Mouse (Mus musculus): ENCODE data around the gene Ranbp3. TPM values are rescaled to one million over a fixed set of nuclear protein-coding genes. Genes with fewer than 3 reads are reported as not detected.

Ranbp3 gene
- polyA plus RNA-seq, 1 experiment from 2014 or later, result 96.6 TPM

GRCm38 (mm10) chr17:56682880-56683279, 9.8 kb downstream of the Ranbp3 start:
- no peak for ATAC-seq (ENCODE audit: borderline replicate concordance, extremely low read depth, low FRiP score, low TSS enrichment)
- WGBS, result 33% methylated on average over 3 of the region's 3 CpGs
- H3K27me3 ChIP-seq, result no peaks in the 10 kb centered on the region
- peaks cover 52% of the 10 kb centered on the region for H3K36me3 ChIP-seq
- no peak overlapping the region for H3K27ac ChIP-seq
- no peak overlapping the region for H3K4me2 ChIP-seq
- H3K9ac ChIP-seq, result no peak overlapping the region
- H3K4me1 ChIP-seq, result no peaks in the 10 kb centered on the region
- H3K9me3 ChIP-seq, result no peaks in the 10 kb centered on the region
- H3K4me3 ChIP-seq, result no peak overlapping the region

GRCm38 (mm10) chr17:56683546-56684140, 10.5 kb downstream of the Ranbp3 start:
- ATAC-seq (ENCODE audit: borderline replicate concordance, extremely low read depth, low FRiP score, low TSS enrichment), result no peak
- H3K4me1 ChIP-seq, result no peaks in the 10 kb centered on the region
- no peaks in the 10 kb centered on the region for H3K27me3 ChIP-seq
- no peak overlapping the region for H3K4me2 ChIP-seq
- no peak overlapping the region for H3K9ac ChIP-seq
- H3K9me3 ChIP-seq, result no peaks in the 10 kb centered on the region
- peaks cover 60% of the 10 kb centered on the region for H3K36me3 ChIP-seq
- 80% methylated on average over 5 of the region's 5 CpGs for WGBS
- no peak overlapping the region for H3K27ac ChIP-seq
- no peak overlapping the region for H3K4me3 ChIP-seq

DNA sequence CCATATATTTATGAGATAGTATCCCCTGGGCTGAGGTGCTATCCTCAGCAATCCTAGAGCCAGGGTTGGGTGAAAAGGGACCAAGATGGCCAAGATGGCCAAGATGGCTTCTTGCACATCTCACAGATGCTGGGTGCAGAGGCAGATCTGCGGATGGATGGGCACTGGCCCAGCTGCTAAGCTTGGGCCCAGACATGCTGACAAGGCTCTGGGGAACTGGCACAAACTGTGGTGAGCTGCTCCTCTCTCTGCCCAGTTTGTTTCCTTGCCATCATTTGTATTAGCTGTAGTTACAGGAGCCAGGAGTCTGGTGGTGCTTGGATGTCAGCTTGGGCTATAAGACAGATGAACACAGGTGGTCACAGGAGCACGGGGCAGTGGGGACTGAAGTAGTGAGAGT, 11.6 kb downstream of the Ranbp3 start:
- H3K4me3 ChIP-seq, result no peak overlapping the region
- WGBS, result 76% methylated on average over 2 of the region's 2 CpGs
- no peak overlapping the region for H3K9ac ChIP-seq

DNA sequence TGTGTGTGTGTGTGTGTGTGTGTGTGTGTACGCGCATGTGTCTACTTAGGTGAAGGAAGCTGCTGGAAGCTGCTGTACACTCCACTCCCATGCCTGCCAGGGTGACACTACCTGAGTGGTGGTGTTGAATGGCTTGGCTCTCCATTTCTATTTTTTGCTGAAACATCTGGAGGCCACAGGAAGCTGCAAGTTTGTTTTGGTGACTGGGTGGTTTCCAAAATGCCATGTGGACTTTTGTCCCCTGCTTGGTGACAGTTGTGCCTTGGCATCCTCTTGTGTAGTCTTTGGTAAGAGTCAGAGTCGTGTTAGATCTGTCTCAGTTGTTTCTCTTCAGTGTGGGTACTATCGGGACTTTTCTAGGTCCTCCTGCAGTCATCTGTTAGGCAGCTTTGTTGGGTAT, 13.7 kb downstream of the Ranbp3 start:
- Histone ChIP-seq H3K9ac (no peak overlapping the region), H3K4me2 (no peak overlapping the region), H3K4me3 (no peak overlapping the region), H3K36me3 (peaks cover 75% of the 10 kb centered on the region), H3K27me3 (no peaks in the 10 kb centered on the region), H3K9me3 (no peaks in the 10 kb centered on the region), H3K4me1 (no peaks in the 10 kb centered on the region), H3K27ac (no peak overlapping the region)
- no peak for ATAC-seq (ENCODE audit: borderline replicate concordance, extremely low read depth, low FRiP score, low TSS enrichment)
- 85% methylated on average over 3 of the region's 4 CpGs for WGBS

More for the DNA sequence above, 11.6 kb downstream of the Ranbp3 start:
- H3K36me3 ChIP-seq, result peaks cover 69% of the 10 kb centered on the region
- ATAC-seq (ENCODE audit: borderline replicate concordance, extremely low read depth, low FRiP score, low TSS enrichment), result no peak
- no peaks in the 10 kb centered on the region for H3K4me1 ChIP-seq
- H3K27ac ChIP-seq, result no peak overlapping the region
- no peak overlapping the region for H3K4me2 ChIP-seq
- H3K9me3 ChIP-seq, result no peaks in the 10 kb centered on the region
- no peaks in the 10 kb centered on the region for H3K27me3 ChIP-seq

DNA sequence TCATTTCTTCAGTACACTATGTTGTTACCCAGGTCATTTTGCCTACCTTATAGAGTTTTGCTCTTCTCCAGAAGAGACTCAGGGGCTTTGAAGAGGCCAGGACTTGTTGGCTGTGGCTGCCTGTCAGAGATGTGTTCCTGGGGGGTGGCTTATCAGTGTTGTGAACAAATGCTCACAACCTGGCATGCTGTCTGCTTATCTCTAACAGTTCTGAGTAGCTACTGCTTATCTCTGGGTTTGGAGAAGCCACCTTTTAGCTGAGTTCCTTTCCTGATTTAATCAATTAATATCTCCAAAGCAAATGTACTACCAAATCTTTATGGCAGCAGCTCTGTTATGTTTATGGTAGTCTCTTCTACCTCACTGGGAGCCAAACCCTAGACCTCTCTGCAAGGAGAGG, 15.0 kb downstream of the Ranbp3 start:
- no peak overlapping the region for H3K4me3 ChIP-seq
- H3K36me3 ChIP-seq, result peaks cover 74% of the 10 kb centered on the region
- no peak overlapping the region for H3K27ac ChIP-seq
- H3K4me1 ChIP-seq, result no peaks in the 10 kb centered on the region
- no peak for ATAC-seq (ENCODE audit: borderline replicate concordance, extremely low read depth, low FRiP score, low TSS enrichment)
- no peaks in the 10 kb centered on the region for H3K27me3 ChIP-seq
- H3K9ac ChIP-seq, result no peak overlapping the region
- no peaks in the 10 kb centered on the region for H3K9me3 ChIP-seq
- H3K4me2 ChIP-seq, result no peak overlapping the region

- Histone ChIP-seq H3K9me3 (no peaks in the 10 kb centered on the region), H3K27ac (no peak overlapping the region), H3K4me2 (no peak overlapping the region), H3K4me3 (no peak overlapping the region), H3K27me3 (no peaks in the 10 kb centered on the region), H3K9ac (no peak overlapping the region), H3K4me1 (peaks cover 3% of the 10 kb centered on the region), H3K36me3 (peaks cover 73% of the 10 kb centered on the region)
- ATAC-seq (ENCODE audit: borderline replicate concordance, extremely low read depth, low FRiP score, low TSS enrichment), result no peak
- 83% methylated on average over 2 of the region's 2 CpGs for WGBS
These were observed 15.6 kb downstream of the Ranbp3 start for GRCm38 (mm10) chr17:56688689-56689088.

DNA sequence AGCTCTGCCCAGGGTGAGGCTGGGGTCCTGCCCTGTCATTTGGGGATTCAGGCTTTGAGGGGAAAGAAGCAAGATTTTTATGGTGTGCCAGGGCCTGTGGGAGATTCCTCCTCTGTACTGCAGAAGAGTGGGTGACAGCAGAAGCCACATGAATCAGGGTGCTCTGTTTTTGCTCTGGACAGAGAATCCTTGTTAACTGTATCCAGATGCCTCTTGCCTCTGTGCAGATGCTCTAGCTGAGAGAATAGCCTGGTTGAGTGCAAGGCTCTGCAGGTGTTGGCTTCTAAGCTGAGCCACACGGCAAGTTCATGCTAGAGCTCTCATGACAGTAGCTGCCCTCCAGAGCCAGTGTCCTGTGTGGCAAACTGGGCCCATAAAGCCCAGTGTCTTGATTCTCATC, 20.3 kb downstream of the Ranbp3 start:
- H3K4me2 ChIP-seq, result no peak overlapping the region
- H3K27ac ChIP-seq, result peak overlapping the region; percentile 24; the same call in 1 of the 2 replicates
- H3K4me3 ChIP-seq, result no peak overlapping the region
- ATAC-seq (ENCODE audit: borderline replicate concordance, extremely low read depth, low FRiP score, low TSS enrichment), result no peak
- peaks cover 72% of the 10 kb centered on the region for H3K36me3 ChIP-seq
- H3K27me3 ChIP-seq, result no peaks in the 10 kb centered on the region
- H3K9ac ChIP-seq, result no peak overlapping the region
- WGBS, result 57% methylated on average over 1 of the region's 1 CpGs
- H3K9me3 ChIP-seq, result no peaks in the 10 kb centered on the region
- peaks cover 5% of the 10 kb centered on the region for H3K4me1 ChIP-seq

DNA sequence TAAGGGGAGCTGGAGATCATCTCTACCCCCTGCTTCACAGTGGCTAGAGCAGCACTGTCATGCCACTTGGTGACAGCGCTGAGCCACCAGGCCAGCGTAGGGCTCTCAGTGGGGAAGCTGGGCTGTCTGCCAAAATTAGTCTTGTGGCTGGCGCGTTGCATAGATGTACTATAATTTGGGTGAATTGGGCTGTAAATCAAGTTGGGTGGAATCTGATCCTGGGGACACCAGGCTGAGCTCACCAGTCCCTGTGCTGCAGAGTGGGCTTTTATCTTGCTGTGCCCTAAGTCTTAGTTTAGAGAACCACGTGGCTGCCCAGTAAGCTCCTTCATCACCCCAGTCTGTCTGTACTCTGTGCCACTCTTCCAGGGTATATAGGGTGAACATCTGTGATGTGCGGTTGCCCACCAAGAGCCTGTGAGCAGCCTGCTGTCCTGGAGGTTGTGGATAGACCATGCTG, 20.8 kb downstream of the Ranbp3 start:
- H3K27me3 ChIP-seq, result no peaks in the 10 kb centered on the region
- H3K4me2 ChIP-seq, result no peak overlapping the region
- WGBS, result 43% methylated on average over 6 of the region's 6 CpGs
- H3K9ac ChIP-seq, result no peak overlapping the region
- H3K4me1 ChIP-seq, result peaks cover 5% of the 10 kb centered on the region
- peaks cover 73% of the 10 kb centered on the region for H3K36me3 ChIP-seq
- peak overlapping the region; percentile 24; the same call in 1 of the 2 replicates for H3K27ac ChIP-seq
- no peak overlapping the region for H3K4me3 ChIP-seq
- H3K9me3 ChIP-seq, result no peaks in the 10 kb centered on the region
- ATAC-seq (ENCODE audit: borderline replicate concordance, extremely low read depth, low FRiP score, low TSS enrichment), result 0 out of 2 replicates have a peak, but pooled peaks have one; percentile 48

- WGBS, result 54% methylated on average over 2 of the region's 2 CpGs
- ATAC-seq (ENCODE audit: borderline replicate concordance, extremely low read depth, low FRiP score, low TSS enrichment), result no peak
These were observed 27.4 kb downstream of the Ranbp3 start for GRCm38 (mm10) chr17:56700451-56700850.

DNA sequence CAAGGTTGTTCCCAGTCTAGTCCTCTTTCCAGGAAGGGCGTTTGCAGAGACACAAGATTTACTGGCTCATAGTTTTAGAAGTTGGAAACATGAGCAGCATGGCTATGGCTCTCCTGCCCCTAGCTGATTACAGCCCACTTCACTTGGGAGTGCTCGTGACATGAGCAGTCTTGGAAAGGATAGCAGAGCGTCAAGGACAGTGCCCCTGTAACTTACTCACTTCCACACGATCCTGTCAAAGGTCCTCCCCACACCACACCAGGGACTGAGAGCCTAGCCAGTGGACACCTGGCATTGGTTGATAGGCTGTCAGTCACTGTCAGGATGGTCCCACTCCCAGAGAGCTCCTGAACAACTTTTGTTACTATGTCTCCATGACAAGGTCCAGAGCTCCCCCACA, 29.9 kb downstream of the Ranbp3 start:
- ATAC-seq (ENCODE audit: borderline replicate concordance, extremely low read depth, low FRiP score, low TSS enrichment), result no peak
- no peaks in the 10 kb centered on the region for H3K27me3 ChIP-seq

More at GRCm38 (mm10) chr17:56700451-56700850, 27.4 kb downstream of the Ranbp3 start:
- H3K4me1 ChIP-seq, result no peaks in the 10 kb centered on the region
- no peak overlapping the region for H3K9ac ChIP-seq
- H3K27me3 ChIP-seq, result no peaks in the 10 kb centered on the region
- no peak overlapping the region for H3K4me2 ChIP-seq
- no peak overlapping the region for H3K4me3 ChIP-seq
- H3K9me3 ChIP-seq, result no peaks in the 10 kb centered on the region
- H3K27ac ChIP-seq, result no peak overlapping the region
- peaks cover 87% of the 10 kb centered on the region for H3K36me3 ChIP-seq

GRCm38 (mm10) chr17:56706515-56706914, 33.4 kb downstream of the Ranbp3 start:
- ATAC-seq (ENCODE audit: borderline replicate concordance, extremely low read depth, low FRiP score, low TSS enrichment), result no peak
- Histone ChIP-seq H3K4me2 (no peak overlapping the region), H3K27me3 (no peaks in the 10 kb centered on the region), H3K9ac (no peak overlapping the region), H3K36me3 (peaks cover 96% of the 10 kb centered on the region), H3K9me3 (no peaks in the 10 kb centered on the region), H3K27ac (no peak overlapping the region), H3K4me3 (no peak overlapping the region), H3K4me1 (no peaks in the 10 kb centered on the region)
- WGBS, result 85% methylated on average over 1 of the region's 1 CpGs

More for the DNA sequence above, 29.9 kb downstream of the Ranbp3 start:
- Histone ChIP-seq H3K4me2 (no peak overlapping the region), H3K9ac (no peak overlapping the region), H3K36me3 (peaks cover 96% of the 10 kb centered on the region), H3K4me1 (no peaks in the 10 kb centered on the region), H3K27ac (no peak overlapping the region), H3K4me3 (no peak overlapping the region), H3K9me3 (no peaks in the 10 kb centered on the region)
- WGBS, result 72% methylated on average over 4 of the region's 4 CpGs

DNA sequence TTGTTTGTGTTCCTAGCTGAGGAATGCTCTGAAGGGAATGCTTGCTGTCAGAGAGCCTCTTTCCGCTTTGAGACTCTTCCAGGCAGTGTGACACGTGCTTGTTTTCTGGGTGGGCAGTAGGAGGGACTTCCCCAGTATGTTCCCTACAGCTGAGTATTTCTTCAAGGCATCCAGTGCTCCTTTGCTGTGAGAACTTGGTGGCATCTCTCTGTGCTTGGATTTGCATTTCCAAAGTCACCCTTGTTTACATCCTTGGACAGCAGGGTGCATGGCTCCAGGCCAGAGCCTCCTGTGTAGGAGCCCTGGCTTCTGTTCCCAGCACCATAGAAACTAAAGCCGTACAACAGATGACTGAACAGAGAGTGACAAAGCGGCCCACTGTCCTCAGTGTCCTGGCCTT, 35.6 kb downstream of the Ranbp3 start:
- Histone ChIP-seq H3K36me3 (peaks cover 91% of the 10 kb centered on the region), H3K4me1 (no peaks in the 10 kb centered on the region), H3K27ac (no peak overlapping the region), H3K9ac (no peak overlapping the region), H3K4me3 (no peak overlapping the region), H3K27me3 (no peaks in the 10 kb centered on the region), H3K4me2 (no peak overlapping the region), H3K9me3 (no peaks in the 10 kb centered on the region)
- WGBS, result 74% methylated on average over 4 of the region's 4 CpGs
- ATAC-seq (ENCODE audit: borderline replicate concordance, extremely low read depth, low FRiP score, low TSS enrichment), result no peak

GRCm38 (mm10) chr17:56709708-56710107, 36.6 kb downstream of the Ranbp3 start:
- WGBS, result 82% methylated on average over 3 of the region's 3 CpGs
- Histone ChIP-seq H3K9me3 (no peaks in the 10 kb centered on the region), H3K27ac (no peak overlapping the region), H3K27me3 (no peaks in the 10 kb centered on the region), H3K4me2 (no peak overlapping the region), H3K4me3 (no peak overlapping the region), H3K9ac (no peak overlapping the region), H3K36me3 (peaks cover 81% of the 10 kb centered on the region), H3K4me1 (no peaks in the 10 kb centered on the region)
- ATAC-seq (ENCODE audit: borderline replicate concordance, extremely low read depth, low FRiP score, low TSS enrichment), result no peak

All from lung, embryonic 15.5 days (tissue).